Mouse (Mus musculus) hindbrain, embryonic 11.5 days (tissue): Measurements from ENCODE around the gene Dchs2. TPM values are rescaled to one million over a fixed set of nuclear protein-coding genes. Genes with fewer than 3 reads are reported as not detected.

ENCODE experiments used
- ATAC-seq: fragments of 200-750 bp; cut with Nextera tagmentation; 2 replicates; pipeline ENCODE4 v1.8.0; 2017; ENCODE audit warnings: mild to moderate bottlenecking, moderate TSS enrichment, moderate library complexity; ENCODE audit not compliant: low FRiP score
- DNase-seq: peaks from one replicate; pipeline ENCODE4 v3.0.0-alpha.2; 2015; ENCODE audit warnings: low spot score
- H3K27ac ChIP-seq: fragments of 300-500 bp; sonication (generic); 2 replicates; pipeline ENCODE4 v1.5.1; 2014; ENCODE audit warnings: mild to moderate bottlenecking, low read depth, low read length
- H3K27me3 ChIP-seq: fragments of 300-500 bp; sonication (generic); 2 replicates; pipeline ENCODE4 v1.6.1; 2014; ENCODE audit warnings: mild to moderate bottlenecking, low read length, moderate library complexity, mixed read lengths; ENCODE audit not compliant: control insufficient read depth, insufficient read depth
- H3K36me3 ChIP-seq: fragments of 300-500 bp; sonication (generic); 2 replicates; pipeline ENCODE4 v1.6.1; 2014; ENCODE audit warnings: mild to moderate bottlenecking, low read length, moderate library complexity, mixed read lengths; ENCODE audit not compliant: control insufficient read depth, insufficient read depth
- H3K4me1 ChIP-seq: fragments of 300-500 bp; sonication (generic); replicated peaks from 2 replicates; pipeline ENCODE4 v1.6.1; 2014; ENCODE audit warnings: low read length, mixed read lengths; ENCODE audit not compliant: control insufficient read depth, insufficient read depth
- H3K4me2 ChIP-seq: fragments of 300-500 bp; sonication (generic); replicated peaks from 2 replicates; pipeline ENCODE4 v1.6.1; 2014; ENCODE audit warnings: mild to moderate bottlenecking, low read depth, low read length
- H3K4me3 ChIP-seq: fragments of 300-500 bp; sonication (generic); 2 replicates; pipeline ENCODE4 v1.5.1; 2014; ENCODE audit warnings: low read depth, low read length
- H3K9ac ChIP-seq: fragments of 300-500 bp; sonication (generic); 2 replicates; pipeline ENCODE4 v1.6.1; 2014; ENCODE audit warnings: low read depth, low read length
- H3K9me3 ChIP-seq: fragments of 300-500 bp; sonication (generic); 2 replicates; pipeline ENCODE4 v1.6.1; 2016; ENCODE audit warnings: low read length; ENCODE audit not compliant: control insufficient read depth
- WGBS: fragments of 180-500 bp; shearing (Covaris S2); extraction: QIAGEN DNeasy Blood & Tissue Kit; methylation state at CpG from one replicate; pipeline ENCODE4 v1.1.7; 2014; 5-methylcytosine and 5-hydroxymethylcytosine counted together
- polyA plus RNA-seq: library from polyadenylated mRNA; unstranded; fragments of >200 nt; fragmentation: Nextera tagmentation; extraction: Ambion mirVana; gene quantifications from 2 replicates; pipeline ENCODE4 v1.2.1, GENCODE M21; 2014

The Dchs2 gene
- polyA plus RNA-seq, 1 experiment from 2014 or later: 1.6 TPM

GRCm38 (mm10) chr3:83369871-83370270 is 242.1 kb downstream of the Dchs2 start:
- H3K4me3 ChIP-seq: no peak overlapping the region
- 91% methylated on average over 2 of the region's 2 CpGs for WGBS
- ATAC-seq (no peak), DNase-seq (no peak)
- H3K9ac ChIP-seq: no peak overlapping the region
- H3K9me3 ChIP-seq: no peaks in the 10 kb centered on the region
- no peaks in the 10 kb centered on the region for H3K36me3 ChIP-seq
- no peak overlapping the region for H3K4me2 ChIP-seq
- no peaks in the 10 kb centered on the region for H3K4me1 ChIP-seq
- H3K27ac ChIP-seq: no peak overlapping the region
- no peaks in the 10 kb centered on the region for H3K27me3 ChIP-seq

GRCm38 (mm10) chr3:83374333-83374732 is 246.6 kb downstream of the Dchs2 start:
- Histone ChIP-seq H3K9me3 (no peaks in the 10 kb centered on the region), H3K27me3 (no peaks in the 10 kb centered on the region), H3K9ac (no peak overlapping the region), H3K4me2 (no peak overlapping the region), H3K4me1 (no peaks in the 10 kb centered on the region), H3K36me3 (no peaks in the 10 kb centered on the region), H3K27ac (no peak overlapping the region), H3K4me3 (no peak overlapping the region)
- no peak for ATAC-seq
- no peak for DNase-seq
- 76% methylated on average over 6 of the region's 6 CpGs for WGBS

GRCm38 (mm10) chr3:83376834-83377233 is 249.1 kb downstream of the Dchs2 start:
- H3K4me1 ChIP-seq: no peaks in the 10 kb centered on the region
- H3K9me3 ChIP-seq: no peaks in the 10 kb centered on the region
- H3K4me2 ChIP-seq: no peak overlapping the region
- no peak overlapping the region for H3K9ac ChIP-seq
- no peaks in the 10 kb centered on the region for H3K36me3 ChIP-seq
- H3K27me3 ChIP-seq: no peaks in the 10 kb centered on the region
- no peak overlapping the region for H3K27ac ChIP-seq
- WGBS: 95% methylated on average over 6 of the region's 6 CpGs
- DNase-seq: no peak
- no peak overlapping the region for H3K4me3 ChIP-seq
- ATAC-seq: no peak

Other genes with a start within 250 kb of the Dchs2 start
- 0.03 TPM in 1 of 2 replicates, not detected in the other for gene Lrat, start 224.0 kb upstream of the Dchs2 start, polyA plus RNA-seq
- not detected in 2 replicates for gene Fgg, start 120.2 kb upstream of the Dchs2 start, polyA plus RNA-seq
- gene Fga, start 101.9 kb upstream of the Dchs2 start, polyA plus RNA-seq: 0.14 TPM in 1 of 2 replicates, not detected in the other
- gene Fgb, start 78.1 kb upstream of the Dchs2 start, polyA plus RNA-seq: 0.11 TPM in 1 of 2 replicates, not detected in the other
- gene Plrg1, start 72.4 kb upstream of the Dchs2 start, polyA plus RNA-seq: 133 and 146 TPM in 2 replicates